Mouse (Mus musculus) MEL (cell line): Measurements from ENCODE around the gene Ttk.

Experiments used
- CHD1 ChIP-seq: IDR thresholded peaks from 2 replicates; pipeline ENCODE4 v1.6.1; 2012; ENCODE audit warnings: low read depth, mild to moderate bottlenecking, inconsistent platforms, low read length, improper control_type of control experiment
- CTCF ChIP-seq, 3 experiments: IDR thresholded peaks in 2 of 3; conservative IDR thresholded peaks in 1 of 3; 2 replicates each; pipeline ENCODE4 v1.5.1; 2011 to 2012; ENCODE audit warnings: low read length in 3 of 3, low read depth in 2 of 3, mild to moderate bottlenecking in 2 of 3, improper control_type of control experiment in 1 of 3, inconsistent platforms in 1 of 3, mixed read lengths in 1 of 3, moderate library complexity in 1 of 3; ENCODE audit not compliant: control insufficient read depth in 1 of 3, insufficient read depth in 1 of 3, poor library complexity in 1 of 3, severe bottlenecking in 1 of 3
- EP300 ChIP-seq, 2 experiments: IDR thresholded peaks; 2 replicates each; pipeline ENCODE4 v1.6.1; 2011; ENCODE audit warnings: improper control_type of control experiment in 2 of 2, low read length in 2 of 2, low read depth in 1 of 2, mild to moderate bottlenecking in 1 of 2
- ETS1 ChIP-seq: IDR thresholded peaks from 2 replicates; pipeline ENCODE4 v1.6.1; 2012; ENCODE audit warnings: low read depth, mild to moderate bottlenecking, inconsistent platforms, low read length, improper control_type of control experiment, moderate library complexity
- POLR2A ChIP-seq, 2 experiments: IDR thresholded peaks; 2 replicates each; pipeline ENCODE4 v1.6.1; 2011 to 2012; ENCODE audit warnings: low read length in 2 of 2, mild to moderate bottlenecking in 2 of 2, control low read depth in 1 of 2, improper control_type of control experiment in 1 of 2, low read depth in 1 of 2, moderate library complexity in 1 of 2; ENCODE audit not compliant: control insufficient read depth in 1 of 2, insufficient read depth in 1 of 2, poor library complexity in 1 of 2
- POLR2AphosphoS5 ChIP-seq: IDR thresholded peaks from 2 replicates; pipeline ENCODE4 v1.6.1; 2012; ENCODE audit warnings: low read depth, borderline replicate concordance, mild to moderate bottlenecking, inconsistent platforms, low read length, moderate library complexity, mixed read lengths
- USF1 ChIP-seq: IDR thresholded peaks from 2 replicates; pipeline ENCODE4 v1.6.1; 2014; ENCODE audit warnings: low read depth, mild to moderate bottlenecking, inconsistent platforms, low read length, improper control_type of control experiment, moderate library complexity
- USF2 ChIP-seq, 2 experiments: IDR thresholded peaks; 2 replicates each; pipeline ENCODE4 v1.6.1; 2011 to 2012; ENCODE audit warnings: improper control_type of control experiment in 2 of 2, low read length in 2 of 2, borderline replicate concordance in 1 of 2, inconsistent platforms in 1 of 2, low read depth in 1 of 2, mild to moderate bottlenecking in 1 of 2; ENCODE audit not compliant: insufficient read depth in 1 of 2

DNA sequence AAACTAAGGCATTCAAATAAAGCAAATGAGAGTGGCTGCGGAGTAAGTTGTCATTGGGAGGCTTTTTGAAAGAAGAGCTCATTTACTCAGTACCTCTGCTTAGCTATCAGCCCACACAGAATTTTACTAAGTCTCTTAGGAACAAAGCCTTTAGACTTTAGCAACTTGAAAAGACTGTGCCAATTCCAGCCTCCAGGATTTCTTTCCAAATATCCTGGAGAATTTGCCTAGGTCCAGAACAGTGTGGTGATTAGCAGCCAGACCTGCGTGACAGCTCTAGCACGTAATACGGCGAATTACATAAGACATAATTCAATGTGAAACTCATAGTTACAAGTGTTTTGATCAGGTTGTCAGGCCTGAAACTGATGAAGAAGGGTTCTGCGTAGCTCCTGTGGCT, 45.2 kb upstream of the Ttk start:
- no peak for TF ChIP-seq POLR2AphosphoS5
- no peak for TF ChIP-seq CTCF (IDR thresholded peaks at IDR 0.05 in 2 of 3, conservative IDR thresholded peaks at IDR 0.05 in 1 of 3; ENCODE audit: control insufficient read depth in 1 of 3, insufficient read depth in 1 of 3, low read depth in 2 of 3, low read length in 3 of 3, poor library complexity in 1 of 3, severe bottlenecking in 1 of 3)
- no peak for TF ChIP-seq USF1
- TF ChIP-seq POLR2A (IDR thresholded peaks at IDR 0.05; ENCODE audit: control insufficient read depth in 1 of 2, insufficient read depth in 1 of 2, low read depth in 1 of 2, low read length in 2 of 2, poor library complexity in 1 of 2) = no peak
- no peak for TF ChIP-seq EP300 (IDR thresholded peaks at IDR 0.05; ENCODE audit: low read depth in 1 of 2, low read length in 2 of 2)
- no peak for TF ChIP-seq CHD1
- TF ChIP-seq ETS1 = no peak
- no peak for TF ChIP-seq USF2 (IDR thresholded peaks at IDR 0.05; ENCODE audit: borderline replicate concordance in 1 of 2, insufficient read depth in 1 of 2, low read depth in 1 of 2, low read length in 2 of 2)
